Mouse (Mus musculus): Measurements from ENCODE around the gene Atp1a1. TPM values are rescaled to one million over a fixed set of nuclear protein-coding genes. Genes with fewer than 3 reads are reported as not detected.

The Atp1a1 gene
- polyA plus RNA-seq, 2 experiments = 48.4 to 54.7 TPM

- H3K4me3 ChIP-seq (ENCODE audit: insufficient read depth in 1 of 2, low read depth in 2 of 2, low read length in 2 of 2) = no peak overlapping the region
- DNase-seq (ENCODE audit: low read depth in 3 of 3, low spot score in 3 of 3) (no peak), ATAC-seq (ENCODE audit: insufficient read depth) (no peak)
- no peak overlapping the region for H3K9ac ChIP-seq (replicated peaks)
- H3K36me3 ChIP-seq (replicated peaks; ENCODE audit: control insufficient read depth, insufficient read depth, low read depth) = no peaks in the 10 kb centered on the region
- H3K9me3 ChIP-seq (ENCODE audit: control insufficient read depth, low read length) = no peaks in the 10 kb centered on the region
- no peaks in the 10 kb centered on the region for H3K4me1 ChIP-seq (replicated peaks; ENCODE audit: control insufficient read depth in 2 of 2, insufficient read depth in 2 of 2, low read length in 1 of 2)
- 76% methylated on average over 5 of the region's 5 CpGs for WGBS (ENCODE audit: insufficient replicate concordance)
- TF ChIP-seq CTCF (IDR thresholded peaks at IDR 0.05; ENCODE audit: low read depth) (no peak), EP300 (IDR thresholded peaks at IDR 0.05; ENCODE audit: low read depth) (no peak)
- no peaks in the 10 kb centered on the region for H3K27me3 ChIP-seq (ENCODE audit: control insufficient read depth, insufficient read depth, low read length)
- H3K27ac ChIP-seq = no peak overlapping the region
- no peak overlapping the region for H3K4me2 ChIP-seq (ENCODE audit: low read depth)
These were observed 19.8 kb upstream of the Atp1a1 start for GRCm38 (mm10) chr3:101624287-101624686.

GRCm38 (mm10) chr3:101619017-101619416 is 14.5 kb upstream of the Atp1a1 start:
- H3K9ac ChIP-seq (replicated peaks) = no peak overlapping the region
- 54% methylated on average over 4 of the region's 4 CpGs for WGBS (ENCODE audit: insufficient replicate concordance)
- no peaks in the 10 kb centered on the region for H3K36me3 ChIP-seq (replicated peaks; ENCODE audit: control insufficient read depth, insufficient read depth, low read depth)
- no peaks in the 10 kb centered on the region for H3K4me1 ChIP-seq (replicated peaks; ENCODE audit: control insufficient read depth in 2 of 2, insufficient read depth in 2 of 2, low read length in 1 of 2)
- H3K4me2 ChIP-seq (ENCODE audit: low read depth) = no peak overlapping the region
- no peak overlapping the region for H3K27ac ChIP-seq
- DNase-seq (ENCODE audit: low read depth in 3 of 3, low spot score in 3 of 3) (no peak), ATAC-seq (ENCODE audit: insufficient read depth) (no peak)
- H3K9me3 ChIP-seq (ENCODE audit: control insufficient read depth, low read length) = no peaks in the 10 kb centered on the region
- no peaks in the 10 kb centered on the region for H3K27me3 ChIP-seq (ENCODE audit: control insufficient read depth, insufficient read depth, low read length)
- H3K4me3 ChIP-seq (ENCODE audit: insufficient read depth in 1 of 2, low read depth in 2 of 2, low read length in 2 of 2) = no peak overlapping the region
- TF ChIP-seq CTCF (IDR thresholded peaks at IDR 0.05; ENCODE audit: low read depth) (no peak), EP300 (IDR thresholded peaks at IDR 0.05; ENCODE audit: low read depth) (no peak)

- DNase-seq (ENCODE audit: low read depth in 3 of 3, low spot score in 3 of 3) = no peak
These were observed 14.0 kb upstream of the Atp1a1 start for GRCm38 (mm10) chr3:101618505-101618904.

GRCm38 (mm10) chr3:101617451-101617850 is 13.0 kb upstream of the Atp1a1 start:
- Histone ChIP-seq H3K4me1 (replicated peaks; ENCODE audit: control insufficient read depth in 2 of 2, insufficient read depth in 2 of 2, low read length in 1 of 2) (no peaks in the 10 kb centered on the region), H3K36me3 (replicated peaks; ENCODE audit: control insufficient read depth, insufficient read depth, low read depth) (no peaks in the 10 kb centered on the region), H3K4me2 (ENCODE audit: low read depth) (no peak overlapping the region), H3K9me3 (ENCODE audit: control insufficient read depth, low read length) (no peaks in the 10 kb centered on the region), H3K4me3 (ENCODE audit: insufficient read depth in 1 of 2, low read depth in 2 of 2, low read length in 2 of 2) (no peak overlapping the region), H3K27ac (no peak overlapping the region), H3K27me3 (ENCODE audit: control insufficient read depth, insufficient read depth, low read length) (no peaks in the 10 kb centered on the region), H3K9ac (replicated peaks) (no peak overlapping the region)
- ATAC-seq (ENCODE audit: insufficient read depth) (no peak), DNase-seq (ENCODE audit: low read depth in 3 of 3, low spot score in 3 of 3) (no peak)
- WGBS (ENCODE audit: insufficient replicate concordance) = 67% methylated on average over 8 of the region's 8 CpGs
- no peak for TF ChIP-seq CTCF (IDR thresholded peaks at IDR 0.05; ENCODE audit: low read depth)
- no peak for TF ChIP-seq EP300 (IDR thresholded peaks at IDR 0.05; ENCODE audit: low read depth)

More at GRCm38 (mm10) chr3:101618505-101618904, 14.0 kb upstream of the Atp1a1 start:
- Histone ChIP-seq H3K9me3 (ENCODE audit: control insufficient read depth, low read length) (no peaks in the 10 kb centered on the region), H3K9ac (replicated peaks) (no peak overlapping the region), H3K4me3 (ENCODE audit: insufficient read depth in 1 of 2, low read depth in 2 of 2, low read length in 2 of 2) (no peak overlapping the region), H3K4me1 (replicated peaks; ENCODE audit: control insufficient read depth in 2 of 2, insufficient read depth in 2 of 2, low read length in 1 of 2) (no peaks in the 10 kb centered on the region), H3K27me3 (ENCODE audit: control insufficient read depth, insufficient read depth, low read length) (no peaks in the 10 kb centered on the region), H3K27ac (no peak overlapping the region), H3K36me3 (replicated peaks; ENCODE audit: control insufficient read depth, insufficient read depth, low read depth) (no peaks in the 10 kb centered on the region), H3K4me2 (ENCODE audit: low read depth) (no peak overlapping the region)
- 63% methylated on average over 4 of the region's 4 CpGs for WGBS (ENCODE audit: insufficient replicate concordance)
- TF ChIP-seq EP300 (IDR thresholded peaks at IDR 0.05; ENCODE audit: low read depth) = no peak
- no peak for TF ChIP-seq CTCF (IDR thresholded peaks at IDR 0.05; ENCODE audit: low read depth)
- no peak for ATAC-seq (ENCODE audit: insufficient read depth)

- Histone ChIP-seq H3K9me3 (ENCODE audit: control insufficient read depth, low read length) (no peaks in the 10 kb centered on the region), H3K4me3 (ENCODE audit: insufficient read depth in 1 of 2, low read depth in 2 of 2, low read length in 2 of 2) (no peak overlapping the region), H3K9ac (replicated peaks) (no peak overlapping the region), H3K27me3 (ENCODE audit: control insufficient read depth, insufficient read depth, low read length) (no peaks in the 10 kb centered on the region), H3K27ac (no peak overlapping the region), H3K4me2 (ENCODE audit: low read depth) (no peak overlapping the region), H3K36me3 (replicated peaks; ENCODE audit: control insufficient read depth, insufficient read depth, low read depth) (no peaks in the 10 kb centered on the region), H3K4me1 (replicated peaks; ENCODE audit: control insufficient read depth in 2 of 2, insufficient read depth in 2 of 2, low read length in 1 of 2) (no peaks in the 10 kb centered on the region)
- ATAC-seq (ENCODE audit: insufficient read depth) = no peak
- TF ChIP-seq CTCF (IDR thresholded peaks at IDR 0.05; ENCODE audit: low read depth) = no peak
- no peak for TF ChIP-seq EP300 (IDR thresholded peaks at IDR 0.05; ENCODE audit: low read depth)
- no peak for DNase-seq (ENCODE audit: low read depth in 3 of 3, low spot score in 3 of 3)
These were observed 12.5 kb upstream of the Atp1a1 start for GRCm38 (mm10) chr3:101617007-101617406.

Measured in liver, embryonic 14.5 days (tissue).